Mouse (Mus musculus) hematopoietic multipotent progenitor cell, adult 10-12 weeks (in vitro differentiated cells): ENCODE results near the gene Nanos2. TPM values are rescaled to one million over a fixed set of nuclear protein-coding genes. Genes with fewer than 3 reads are reported as not detected.

Experiments
- polyA plus RNA-seq: library from polyadenylated mRNA; stranded (reverse); fragments of >175 nt; gene quantifications from 2 replicates; pipeline ENCODE4 v1.2.3, GENCODE M21; 2012; ENCODE audit warnings: low replicate concordance

Gene Nanos2
- not detected in 2 replicates for polyA plus RNA-seq

DNA sequence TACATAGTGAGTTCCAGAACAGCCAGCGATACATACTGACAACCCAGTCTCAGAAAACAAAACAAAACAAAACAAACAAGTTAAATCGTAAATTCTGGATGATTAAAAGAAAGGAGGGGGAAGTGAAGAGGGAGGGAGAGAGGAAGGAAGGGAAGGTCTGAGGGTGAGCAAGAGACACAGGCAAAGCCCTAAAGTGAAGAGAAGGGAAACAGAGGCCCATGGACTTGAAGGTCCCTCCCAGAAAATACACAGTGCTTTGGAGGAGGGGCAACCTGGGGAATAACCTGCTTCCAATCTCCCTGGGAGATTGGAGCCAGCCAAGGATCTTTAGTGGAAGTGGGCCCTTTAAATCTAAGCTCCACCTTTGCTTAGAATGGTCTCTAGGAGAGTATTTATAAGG lies at the start of gene Nanos2:
Gene Nanos2, plus strand, starts transcription at position 301 of the 400 bp plus-strand sequence.

DNA sequence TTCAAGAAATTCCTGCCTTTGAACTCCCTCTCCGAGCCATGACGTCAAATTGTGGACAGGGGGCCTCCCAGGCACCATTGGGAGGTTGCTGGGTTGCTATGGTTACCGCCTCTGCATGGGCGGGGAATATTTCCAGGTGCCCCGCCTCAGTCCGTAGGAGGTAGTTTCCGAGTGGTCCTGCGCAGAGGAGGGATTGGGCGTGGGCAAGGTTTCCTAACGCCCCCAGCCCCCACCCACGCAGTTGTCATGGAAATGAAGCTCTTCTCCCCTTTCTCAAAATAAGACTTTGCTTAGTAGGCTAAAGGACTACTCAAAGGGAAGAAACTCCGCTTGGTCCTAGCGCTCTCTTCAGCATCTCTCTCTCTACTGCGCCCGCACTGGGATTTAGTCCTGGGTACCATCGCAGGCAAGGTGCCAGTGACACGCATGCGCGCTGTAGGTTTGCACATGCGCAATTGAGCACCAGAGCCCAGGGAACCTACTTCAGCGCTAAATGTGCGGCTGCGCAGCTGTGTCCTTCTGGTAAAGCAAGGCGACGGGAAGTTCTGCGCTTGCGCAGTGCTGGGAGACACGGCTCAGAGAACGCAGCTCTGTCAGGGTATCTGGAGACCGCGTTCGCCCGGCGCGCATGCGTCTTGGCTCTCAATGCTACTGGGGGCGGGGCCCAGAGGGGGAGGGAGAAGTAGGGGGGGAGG lies 3.5 kb downstream of the Nanos2 start, which contains the start of gene Mypop:
Gene Mypop, plus strand, starts transcription at position 645 of the 695 bp plus-strand sequence.

DNA sequence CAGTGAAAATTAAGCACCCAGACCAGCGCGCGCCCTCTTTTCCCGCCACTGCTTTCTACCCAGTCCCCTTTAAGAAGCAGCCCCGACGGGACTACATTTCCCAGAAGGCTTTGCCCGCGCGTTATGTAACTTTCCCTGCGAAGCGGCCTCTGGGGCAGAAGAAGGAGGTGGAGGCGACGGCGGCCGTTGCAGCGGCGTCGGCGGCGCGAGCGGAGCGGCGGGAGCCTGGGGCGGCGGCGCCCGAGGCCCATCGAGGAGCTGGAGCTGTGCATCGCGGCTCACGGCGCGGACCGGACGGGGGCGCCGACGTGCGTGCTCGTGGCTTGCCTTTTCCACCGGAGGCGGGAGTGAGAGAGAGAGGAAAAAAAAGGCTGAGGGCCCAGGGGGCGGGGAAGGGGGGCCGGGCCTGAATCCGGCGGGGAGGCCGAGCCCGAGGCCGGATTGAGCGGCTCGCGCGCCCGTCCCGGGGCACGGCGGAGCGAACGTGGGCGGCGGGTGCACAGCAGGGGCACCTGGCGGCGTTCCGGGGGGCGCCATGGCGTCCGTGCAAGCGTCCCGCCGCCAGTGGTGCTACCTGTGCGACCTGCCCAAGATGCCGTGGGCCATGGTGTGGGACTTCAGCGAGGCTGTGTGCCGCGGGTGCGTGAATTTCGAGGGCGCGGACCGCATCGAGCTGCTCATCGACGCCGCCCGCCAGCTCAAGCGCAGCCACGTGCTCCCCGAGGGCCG lies 16.9 kb downstream of the Nanos2 start, which contains the start of gene Irf2bp1:
Gene Irf2bp1, plus strand, starts transcription at position 143 of the 729 bp plus-strand sequence.

DNA sequence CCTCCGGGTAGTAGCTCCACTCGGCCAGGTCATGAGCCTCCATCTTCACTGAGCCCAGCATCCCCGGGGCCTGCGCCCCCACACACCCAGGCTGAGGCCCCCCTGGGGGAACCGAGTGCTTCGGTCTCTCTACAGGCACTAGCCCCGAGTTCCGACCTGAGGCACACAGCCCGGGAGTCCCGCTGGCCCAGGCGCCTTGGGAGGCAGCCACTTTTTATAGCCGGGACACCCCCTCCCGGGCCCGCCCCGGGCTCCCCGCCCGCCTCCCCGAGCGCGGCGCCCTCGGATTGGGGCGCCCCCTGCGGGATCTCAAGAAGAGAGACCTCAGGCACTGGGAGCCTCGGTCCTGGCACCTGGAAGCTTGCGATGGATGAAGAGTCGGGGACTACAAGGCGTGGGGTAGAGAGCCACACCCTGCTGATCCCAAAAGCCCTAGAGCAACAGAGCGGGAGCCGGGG lies 36.2 kb downstream of the Nanos2 start, which contains the start of gene Foxa3:
Gene Foxa3, minus strand, starts transcription at position 182 of the 458 bp plus-strand sequence.

DNA sequence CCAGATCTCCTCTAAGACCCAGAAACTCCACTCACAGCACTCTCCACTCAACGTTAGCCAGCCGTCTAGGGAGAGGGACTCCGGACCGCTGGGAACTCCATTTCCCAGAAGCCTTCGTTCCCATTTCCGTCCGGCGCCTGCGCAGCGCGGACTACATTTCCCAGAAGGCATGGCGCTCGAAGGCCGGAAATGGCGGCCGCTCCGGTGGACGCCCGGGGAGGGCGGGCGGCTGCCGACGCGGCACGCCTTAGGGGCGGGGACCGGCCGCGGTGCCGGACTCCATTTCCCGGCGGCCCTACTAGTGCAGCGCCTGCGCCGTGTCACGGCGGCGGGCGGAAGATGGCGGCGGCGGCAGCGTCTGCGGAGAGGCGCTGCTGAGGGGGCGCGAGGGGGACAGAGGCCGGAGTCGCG lies 36.9 kb downstream of the Nanos2 start, which contains the start of gene Sympk:
Gene Sympk, plus strand, starts transcription at position 282 of the 411 bp plus-strand sequence.

Other genes with a start within 250 kb of the Nanos2 start
- gene Psg19, start 188.9 kb upstream of the Nanos2 start, polyA plus RNA-seq = not detected in 2 replicates
- gene Psg17, start 165.8 kb upstream of the Nanos2 start, polyA plus RNA-seq = not detected in 2 replicates
- gene Mill2, start 147.4 kb upstream of the Nanos2 start, polyA plus RNA-seq = 0.06 TPM in 1 of 2 replicates, not detected in the other
- gene Pglyrp1, start 116.1 kb upstream of the Nanos2 start, polyA plus RNA-seq = 59.9 and 79.7 TPM in 2 replicates
- 62.1 and 110 TPM in 2 replicates for gene Ccdc61, start 77.0 kb upstream of the Nanos2 start, polyA plus RNA-seq
- 0.02 and 0.20 TPM in 2 replicates for gene Nova2, start 61.5 kb upstream of the Nanos2 start, polyA plus RNA-seq
- 3.4 and 13.9 TPM in 2 replicates for gene Mypop, start 3.8 kb downstream of the Nanos2 start, polyA plus RNA-seq
- 75.0 and 178 TPM in 2 replicates for gene Irf2bp1, start 16.6 kb downstream of the Nanos2 start, polyA plus RNA-seq
- not detected in 2 replicates for gene Foxa3, start 36.1 kb downstream of the Nanos2 start, polyA plus RNA-seq
- gene Sympk, start 37.0 kb downstream of the Nanos2 start, polyA plus RNA-seq = 121 and 207 TPM in 2 replicates
- not detected in 2 replicates for gene Rsph6a, start 67.3 kb downstream of the Nanos2 start, polyA plus RNA-seq
- gene Dmwd, start 88.8 kb downstream of the Nanos2 start, polyA plus RNA-seq = 15.1 and 17.4 TPM in 2 replicates
- gene Dmpk, start 96.4 kb downstream of the Nanos2 start, polyA plus RNA-seq = 18.5 and 28.2 TPM in 2 replicates
- 4.5 and 6.4 TPM in 2 replicates for gene Six5, start 107.2 kb downstream of the Nanos2 start, polyA plus RNA-seq
- not detected in 2 replicates for gene Gm4969, start 131.0 kb downstream of the Nanos2 start, polyA plus RNA-seq
- 50.1 and 51.2 TPM in 2 replicates for gene Fbxo46, start 132.5 kb downstream of the Nanos2 start, polyA plus RNA-seq
- 12.3 and 19.0 TPM in 2 replicates for gene Qpctl, start 161.9 kb downstream of the Nanos2 start, polyA plus RNA-seq
- gene Snrpd2, start 162.3 kb downstream of the Nanos2 start, polyA plus RNA-seq = 6.7 and 34.5 TPM in 2 replicates
- 0.05 TPM in 1 of 2 replicates, not detected in the other for gene Gipr, start 178.7 kb downstream of the Nanos2 start, polyA plus RNA-seq
- 17.2 and 24.3 TPM in 2 replicates for gene Eml2, start 189.0 kb downstream of the Nanos2 start, polyA plus RNA-seq
- 4.4 and 9.2 TPM in 2 replicates for gene Gpr4, start 225.1 kb downstream of the Nanos2 start, polyA plus RNA-seq
- 10.2 and 13.2 TPM in 2 replicates for gene Opa3, start 240.9 kb downstream of the Nanos2 start, polyA plus RNA-seq